Mouse (Mus musculus) kidney, adult 2 months (tissue): ENCODE measurements around the gene Bmp2k. TPM values are rescaled to one million over a fixed set of nuclear protein-coding genes. Genes with fewer than 3 reads are reported as not detected.

Experiments
- DNase-seq: peaks from one replicate; pipeline ENCODE4 v3.0.0; 2021
- H3K27ac ChIP-seq: fragments of 200-500 bp; 2 replicates; pipeline ENCODE4 v1.5.1; 2012; ENCODE audit warnings: low read depth, low read length, control low read depth, inconsistent platforms; ENCODE audit not compliant: insufficient read depth
- H3K27me3 ChIP-seq: fragments of 200-500 bp; replicated peaks from 2 replicates; pipeline ENCODE4 v1.6.1; 2012; ENCODE audit warnings: mild to moderate bottlenecking, moderate library complexity, low read length, inconsistent platforms; ENCODE audit not compliant: control insufficient read depth, insufficient read depth
- H3K36me3 ChIP-seq: fragments of 200-500 bp; 2 replicates; pipeline ENCODE4 v1.6.1; 2012; ENCODE audit warnings: mild to moderate bottlenecking, moderate library complexity, low read length, inconsistent platforms; ENCODE audit not compliant: control insufficient read depth, insufficient read depth
- H3K4me1 ChIP-seq: fragments of 200-500 bp; 2 replicates; pipeline ENCODE4 v1.6.1; 2011; ENCODE audit warnings: low read length; ENCODE audit not compliant: control insufficient read depth, insufficient read depth
- H3K4me3 ChIP-seq: fragments of 200-500 bp; 2 replicates; pipeline ENCODE4 v1.5.1; 2011; ENCODE audit warnings: mild to moderate bottlenecking, low read depth, low read length, control low read depth; ENCODE audit not compliant: insufficient read depth
- CTCF ChIP-seq: fragments of 200-500 bp; conservative IDR thresholded peaks from 2 replicates; pipeline ENCODE4 v1.5.1; 2011; ENCODE audit warnings: low read depth, mild to moderate bottlenecking, control low read depth, low read length, moderate library complexity, mixed read lengths; ENCODE audit not compliant: insufficient read depth, insufficient read length
- POLR2A ChIP-seq: fragments of 200-500 bp; IDR thresholded peaks from one replicate; pipeline ENCODE4 v1.6.1; 2011; ENCODE audit warnings: low read depth, low read length, control low read depth
- WGBS: fragments of 180-500 bp; shearing (Covaris S2); methylation state at CpG from one replicate; pipeline ENCODE4 v1.1.7; 2018; 5-methylcytosine and 5-hydroxymethylcytosine counted together
- polyA plus RNA-seq: library from polyadenylated mRNA; depleted of rRNA; stranded (reverse); fragments of >200 nt; gene quantifications from 2 replicates; pipeline ENCODE4 v1.2.3, GENCODE M21; 2012; rRNA removed

Bmp2k gene
- polyA plus RNA-seq = 11.5 and 12.5 TPM in 2 replicates

DNA sequence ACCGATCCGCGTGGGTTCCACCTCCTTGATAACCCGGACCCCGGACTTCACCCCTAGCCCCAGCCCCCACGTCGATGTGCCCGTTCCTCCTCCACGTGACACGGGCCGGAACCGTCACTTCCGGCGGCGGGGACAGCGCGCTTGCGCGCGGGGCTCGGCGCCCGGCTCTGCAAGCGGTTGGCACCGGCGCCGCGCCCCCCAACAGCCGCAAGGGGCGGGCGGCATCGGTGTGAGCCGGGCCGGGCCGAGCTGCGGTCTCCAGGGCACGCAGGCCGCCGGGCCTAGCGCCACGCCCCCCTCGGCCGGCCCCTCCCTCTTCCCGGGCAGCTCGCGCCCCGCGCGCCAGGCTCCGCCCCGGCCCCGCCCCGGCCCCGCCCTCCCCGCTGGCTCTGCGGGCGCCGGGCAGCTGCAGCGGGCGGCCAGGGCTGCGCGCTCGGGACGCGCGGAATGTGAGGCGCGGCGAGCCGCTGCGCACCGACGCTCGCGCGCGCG, at the start of gene Bmp2k:
Gene Bmp2k, plus strand, starts transcription at position 380 of the 492 bp plus-strand sequence.
- H3K36me3 ChIP-seq = no peaks in the 10 kb centered on the region
- H3K27me3 ChIP-seq = no peaks in the 10 kb centered on the region
- DNase-seq = peak; percentile 96
- H3K4me3 ChIP-seq = peak within 1 kb of the TSS; percentile 93
- WGBS = 5% methylated on average over 71 of the region's 78 CpGs
- peak within 1 kb of the TSS; percentile 96 for H3K27ac ChIP-seq
- peaks cover 11% of the 10 kb centered on the region; the same call in 1 of the 2 replicates for H3K4me1 ChIP-seq
- TF ChIP-seq POLR2A = peak; percentile 38
- TF ChIP-seq CTCF = no peak

DNA sequence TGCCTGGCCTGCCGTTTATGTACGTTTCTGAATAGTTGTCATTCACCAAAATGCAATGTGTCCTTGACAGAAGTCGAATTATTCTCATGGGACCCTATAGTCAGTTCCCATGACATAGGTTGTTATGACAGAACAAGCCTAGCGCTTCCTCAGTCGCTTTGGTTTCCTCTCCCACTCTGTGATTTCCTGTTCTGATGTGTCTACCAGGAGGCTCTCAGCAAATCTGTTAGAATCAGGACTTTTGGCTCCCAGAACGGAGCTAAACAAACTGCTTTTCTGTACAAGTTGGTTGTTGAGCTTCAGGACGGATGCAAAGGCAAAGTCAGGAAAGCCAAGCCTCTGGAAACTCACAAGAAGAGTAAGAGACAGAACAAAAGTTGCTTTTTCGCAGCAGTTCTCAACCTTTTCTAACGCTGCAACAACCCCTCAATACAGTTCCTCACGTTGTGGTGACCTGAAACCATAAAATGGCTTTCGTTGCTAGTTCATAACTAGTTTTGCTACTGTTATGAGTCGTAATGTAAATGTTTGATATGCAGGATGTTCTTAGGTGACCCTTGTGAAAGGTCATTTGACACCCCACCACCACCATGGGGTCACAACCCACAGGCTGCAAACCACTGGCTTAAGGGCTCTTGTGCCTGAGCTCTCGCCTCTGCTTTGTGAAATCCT, 48.5 kb upstream of the Bmp2k start:
- H3K4me3 ChIP-seq = no peak overlapping the region
- H3K4me1 ChIP-seq = no peaks in the 10 kb centered on the region
- TF ChIP-seq CTCF (no peak), POLR2A (no peak)
- no peak overlapping the region for H3K27ac ChIP-seq
- WGBS = 76% methylated on average over 13 of the region's 13 CpGs
- no peaks in the 10 kb centered on the region for H3K27me3 ChIP-seq
- H3K36me3 ChIP-seq = no peaks in the 10 kb centered on the region
- DNase-seq = no peak

GRCm38 (mm10) chr5:96949839-96950666, 47.4 kb upstream of the Bmp2k start:
- no peaks in the 10 kb centered on the region for H3K27me3 ChIP-seq
- no peak for TF ChIP-seq CTCF
- no peak for TF ChIP-seq POLR2A
- no peak overlapping the region for H3K27ac ChIP-seq
- no peak overlapping the region for H3K4me3 ChIP-seq
- WGBS = 94% methylated on average over 13 of the region's 13 CpGs
- H3K4me1 ChIP-seq = no peaks in the 10 kb centered on the region
- no peaks in the 10 kb centered on the region for H3K36me3 ChIP-seq
- no peak for DNase-seq

GRCm38 (mm10) chr5:96950667-96951492, 46.6 kb upstream of the Bmp2k start:
- TF ChIP-seq POLR2A = no peak
- TF ChIP-seq CTCF = no peak
- no peak overlapping the region for H3K27ac ChIP-seq
- H3K27me3 ChIP-seq = no peaks in the 10 kb centered on the region
- no peaks in the 10 kb centered on the region for H3K4me1 ChIP-seq
- H3K4me3 ChIP-seq = no peak overlapping the region
- WGBS = 50% methylated on average over 10 of the region's 10 CpGs
- peak; percentile 69 for DNase-seq
- H3K36me3 ChIP-seq = no peaks in the 10 kb centered on the region

- 78% methylated on average over 8 of the region's 8 CpGs for WGBS
- H3K27ac ChIP-seq = no peak overlapping the region
- no peaks in the 10 kb centered on the region for H3K27me3 ChIP-seq
- DNase-seq = no peak
- H3K4me1 ChIP-seq = no peaks in the 10 kb centered on the region
- H3K4me3 ChIP-seq = no peak overlapping the region
- no peaks in the 10 kb centered on the region for H3K36me3 ChIP-seq
- TF ChIP-seq CTCF = no peak
Observed at GRCm38 (mm10) chr5:96951493-96952105, 45.9 kb upstream of the Bmp2k start.

DNA sequence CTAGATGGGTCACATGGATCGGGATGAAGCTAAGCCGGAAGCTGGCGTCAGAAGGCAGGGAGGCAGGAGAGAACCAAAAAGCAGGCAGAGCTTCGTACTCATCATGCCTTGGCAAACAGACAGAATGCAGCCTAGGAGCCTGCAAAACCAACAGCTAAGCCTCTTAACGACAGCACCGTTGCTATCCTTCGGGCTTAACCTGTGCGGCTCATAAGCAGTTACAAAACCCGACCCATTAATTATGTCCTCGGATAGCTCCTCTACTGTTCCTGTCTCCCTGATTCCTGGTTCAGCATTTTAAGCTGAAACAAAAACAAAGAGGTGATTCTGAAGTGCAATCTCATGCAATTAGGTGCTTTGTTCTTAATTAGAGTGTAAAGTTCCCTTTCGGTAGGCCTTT, 43.4 kb upstream of the Bmp2k start:
- no peak for TF ChIP-seq POLR2A
- TF ChIP-seq CTCF = no peak
- Histone ChIP-seq H3K27me3 (no peaks in the 10 kb centered on the region), H3K27ac (no peak overlapping the region), H3K4me3 (no peak overlapping the region), H3K36me3 (no peaks in the 10 kb centered on the region), H3K4me1 (no peaks in the 10 kb centered on the region)
- no peak for DNase-seq
- 57% methylated on average over 11 of the region's 11 CpGs for WGBS
